Mouse (Mus musculus) frontal cortex, postnatal 25 days (tissue): ENCODE data around the gene Rmnd5a.

Source experiments
- DNase-seq, 2 experiments: peaks; one replicate each; pipeline ENCODE4 v3.0.0; 2022; ENCODE audit warnings: low spot score in 2 of 2

Rmnd5a gene

DNA sequence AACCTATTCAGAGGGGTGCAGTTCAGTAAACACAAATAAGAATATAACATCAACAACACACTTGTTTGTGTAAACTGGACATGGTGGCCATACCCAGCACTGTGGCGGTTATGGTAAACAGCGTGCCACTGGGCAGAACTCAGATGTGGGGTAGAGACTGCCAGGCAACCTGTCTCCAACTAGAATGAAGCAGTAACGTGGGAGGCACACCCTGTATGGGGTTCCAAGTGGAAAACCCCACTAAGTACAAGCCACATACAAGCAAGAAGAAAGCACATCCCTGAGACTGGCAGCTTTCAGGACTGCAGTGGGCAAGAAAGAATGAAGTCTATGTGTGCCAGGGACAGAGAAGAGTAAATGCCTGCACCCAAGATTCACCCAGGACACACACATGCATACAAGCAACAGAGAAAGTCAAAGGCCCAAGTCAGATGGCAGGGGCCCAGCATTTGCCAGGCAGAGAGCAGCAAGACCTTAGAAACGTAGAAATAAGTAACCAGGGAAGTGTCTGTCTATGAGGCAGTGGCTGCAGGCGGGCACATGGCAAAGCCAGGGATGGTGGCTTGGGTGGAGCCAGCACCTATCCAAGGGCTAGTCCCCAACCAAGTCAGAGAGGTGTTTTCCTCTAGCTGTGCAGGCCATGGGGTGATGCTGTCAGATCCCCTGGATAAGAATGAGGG lies 68.3 kb downstream of the Rmnd5a start:
- no peak for DNase-seq

DNA sequence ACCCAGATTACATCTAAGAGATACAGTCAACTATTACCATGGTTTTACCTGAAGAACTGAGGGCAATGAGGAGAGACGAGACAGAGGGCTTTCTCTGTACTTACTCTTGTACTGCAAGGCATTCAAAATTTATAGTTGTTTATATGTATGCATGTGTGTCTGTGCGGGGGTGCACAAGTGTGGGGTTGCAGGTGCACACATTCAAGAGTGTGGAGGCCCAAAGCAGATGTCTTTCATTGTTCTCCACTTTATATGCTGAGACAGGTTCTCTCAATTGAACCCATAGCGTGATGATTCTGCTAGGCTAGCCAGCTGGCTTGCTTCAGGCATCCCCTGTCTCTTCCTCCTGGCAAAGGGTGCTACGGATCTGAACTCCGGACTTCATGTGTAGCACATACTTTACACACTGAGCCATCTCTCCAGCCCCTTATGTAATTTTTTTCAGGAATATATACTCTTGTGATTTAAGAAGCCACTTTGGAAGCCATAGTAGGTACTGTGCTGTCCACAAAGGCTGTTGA lies 69.3 kb downstream of the Rmnd5a start:
- no peak for DNase-seq

DNA sequence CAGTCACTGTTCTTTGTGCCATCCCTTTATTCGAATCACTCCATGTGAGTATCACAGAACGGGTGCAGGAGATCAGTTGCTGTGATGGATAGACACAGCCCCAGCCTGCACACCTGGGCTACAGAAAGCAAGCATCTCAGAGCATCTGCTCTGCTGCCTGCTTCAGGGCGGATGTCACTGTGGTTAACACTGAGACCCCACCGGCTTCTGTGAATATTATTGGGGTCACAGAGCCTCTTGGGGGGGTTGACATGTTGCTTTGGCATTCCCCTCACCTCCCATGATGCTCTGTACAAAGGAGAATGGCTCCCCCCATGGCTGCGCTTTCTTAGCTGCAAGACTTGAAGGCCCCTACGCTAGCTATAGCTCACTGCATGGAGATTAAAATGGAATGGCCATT lies 71.0 kb downstream of the Rmnd5a start:
- DNase-seq, result no peak

DNA sequence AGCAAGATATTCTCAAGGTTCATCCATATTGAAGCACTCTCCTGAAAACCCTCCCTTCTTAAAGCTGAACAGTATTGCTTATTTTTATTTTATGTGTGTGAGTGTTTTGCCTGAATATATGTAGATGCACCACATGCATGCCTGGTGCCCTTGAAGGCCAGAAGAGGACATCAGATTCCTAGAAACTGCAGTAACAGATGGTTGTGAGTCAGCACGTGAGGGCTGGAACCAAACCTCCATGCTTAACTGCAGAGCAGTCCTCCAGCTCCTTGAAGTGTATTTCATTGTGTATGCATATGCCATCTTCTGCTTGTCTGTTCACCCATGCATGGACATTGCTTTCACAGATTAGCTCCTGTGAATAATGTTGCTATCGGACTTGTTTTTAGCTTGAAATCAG lies 76.4 kb downstream of the Rmnd5a start:
- DNase-seq, result no peak

DNA sequence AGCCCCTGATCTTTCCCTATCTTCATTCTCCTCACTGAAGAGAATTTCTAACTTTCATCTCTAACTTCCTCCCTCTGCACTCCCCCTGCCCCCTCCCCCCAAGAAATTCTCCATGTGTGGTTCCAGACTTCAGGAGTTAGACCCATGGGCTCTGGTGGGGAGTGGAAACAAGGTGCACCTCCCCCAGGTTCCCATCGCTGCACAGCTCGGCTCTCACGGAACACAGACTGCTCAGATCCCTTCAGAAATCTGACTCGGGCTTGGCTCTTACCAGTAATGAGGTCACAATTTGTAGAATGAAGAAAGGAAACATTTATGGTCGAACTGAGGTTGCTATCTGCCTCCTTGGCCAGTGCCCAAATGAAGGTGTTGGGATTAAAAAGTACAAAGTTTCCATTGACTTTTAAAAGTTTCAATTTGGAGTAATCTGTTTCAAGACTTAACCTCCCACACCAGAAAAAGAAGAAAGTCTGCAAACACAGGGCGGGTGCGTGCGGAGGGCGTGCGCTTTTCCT lies 79.2 kb downstream of the Rmnd5a start:
- DNase-seq, result no peak

DNA sequence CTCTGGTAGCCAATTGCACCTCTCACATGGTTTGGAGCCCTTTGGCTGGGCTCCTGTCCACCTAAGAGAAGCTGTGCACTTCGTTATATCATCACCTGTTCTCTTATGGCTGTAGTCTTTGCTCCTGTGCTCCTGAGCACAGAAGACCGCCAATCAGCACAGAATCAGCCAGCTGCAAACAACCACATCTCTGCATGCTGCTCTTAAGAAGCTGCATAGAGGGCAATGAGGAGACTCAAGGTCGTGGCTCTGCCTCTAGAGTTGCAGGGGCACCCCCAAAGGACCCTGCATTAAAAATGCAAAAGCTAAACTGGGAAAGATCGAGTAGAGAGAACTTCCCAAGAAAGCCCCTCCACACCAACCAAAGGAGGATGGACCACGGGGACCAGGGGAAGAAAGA lies 79.7 kb downstream of the Rmnd5a start:
- DNase-seq, result no peak

DNA sequence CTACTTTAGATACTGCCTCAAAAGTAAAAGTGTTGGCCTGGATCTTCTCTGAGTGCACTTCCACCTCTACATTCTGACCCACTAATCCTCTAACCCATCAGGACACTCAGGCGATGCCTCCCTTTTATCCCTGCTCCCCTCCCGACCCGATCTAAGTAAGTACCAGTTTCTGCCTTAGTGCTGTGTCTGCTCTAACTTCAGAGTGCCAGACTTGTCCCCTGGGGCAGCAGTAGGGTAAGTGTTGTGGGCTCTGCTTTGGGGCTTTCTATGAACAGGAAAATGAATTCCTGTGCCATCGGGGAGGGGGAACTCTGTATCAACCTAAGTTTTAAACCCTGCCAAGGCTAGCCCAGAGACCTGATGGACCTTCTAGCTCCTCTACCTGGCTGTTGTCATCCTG lies 80.2 kb downstream of the Rmnd5a start:
- no peak for DNase-seq

DNA sequence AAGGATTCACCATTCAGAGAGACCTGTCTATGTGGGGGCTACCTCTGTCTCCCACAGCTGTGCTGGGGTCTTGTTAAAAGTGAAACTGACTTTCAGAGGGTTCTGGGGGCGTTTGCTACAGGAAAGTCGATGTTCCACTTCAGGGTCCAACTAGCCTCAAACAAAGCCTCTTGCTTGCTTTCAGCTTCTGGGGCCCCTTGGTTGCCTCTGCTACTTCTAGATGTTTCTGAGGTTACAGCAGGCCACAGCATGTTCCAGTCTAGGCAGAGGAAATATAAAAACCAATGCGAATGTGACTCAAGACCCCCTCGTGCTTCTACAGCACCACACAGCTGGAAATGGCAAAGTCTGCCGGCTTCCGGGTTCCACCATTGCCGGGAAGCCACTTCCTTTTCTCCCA lies 82.9 kb downstream of the Rmnd5a start:
- DNase-seq, result no peak

DNA sequence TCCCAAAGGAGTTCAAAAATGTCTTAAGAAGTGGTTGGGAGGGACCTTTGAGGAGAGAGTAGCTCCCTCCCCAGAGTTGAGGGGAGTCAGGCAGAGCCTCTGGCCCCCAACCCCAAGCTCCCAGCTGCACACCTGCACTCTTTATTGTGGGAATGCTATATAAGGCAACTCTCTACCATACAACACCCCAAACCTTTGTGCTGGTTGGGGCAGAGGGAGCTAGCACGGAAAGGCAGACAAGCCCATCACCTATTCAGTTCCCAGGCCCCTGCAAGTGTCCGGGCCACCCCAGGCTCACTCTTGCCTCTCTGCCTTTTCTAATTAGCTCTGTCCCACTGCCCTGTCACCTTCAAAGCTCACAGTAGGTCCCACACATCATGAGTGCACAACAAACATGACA lies 86.7 kb downstream of the Rmnd5a start:
- DNase-seq, result no peak

DNA sequence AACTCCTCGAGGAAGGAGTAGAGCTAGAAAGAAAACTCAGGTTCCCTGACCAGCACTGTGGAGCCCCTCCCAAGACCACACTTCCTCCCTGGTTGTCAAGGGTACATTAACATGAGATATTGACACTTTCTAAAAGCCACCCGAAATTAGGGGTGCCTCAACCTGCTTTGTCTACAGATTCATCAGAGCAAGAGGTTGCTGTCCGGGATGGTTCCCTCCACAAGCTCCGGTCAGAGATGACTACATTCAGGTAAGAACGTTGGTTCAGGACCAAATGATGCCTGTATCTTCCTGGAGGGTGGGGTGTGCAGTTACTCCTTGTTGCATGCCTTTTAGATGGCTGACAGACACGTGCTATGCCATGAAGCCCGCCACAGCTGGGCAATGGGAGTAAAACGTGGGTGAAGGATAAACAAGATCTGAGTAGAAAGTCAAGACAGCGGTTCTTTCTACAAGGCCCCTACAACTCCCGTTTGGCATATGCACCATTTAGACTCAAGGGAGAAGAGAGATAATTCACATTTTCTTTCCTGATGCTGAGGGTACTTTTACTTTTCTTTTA lies 87.5 kb downstream of the Rmnd5a start:
- no peak for DNase-seq

DNA sequence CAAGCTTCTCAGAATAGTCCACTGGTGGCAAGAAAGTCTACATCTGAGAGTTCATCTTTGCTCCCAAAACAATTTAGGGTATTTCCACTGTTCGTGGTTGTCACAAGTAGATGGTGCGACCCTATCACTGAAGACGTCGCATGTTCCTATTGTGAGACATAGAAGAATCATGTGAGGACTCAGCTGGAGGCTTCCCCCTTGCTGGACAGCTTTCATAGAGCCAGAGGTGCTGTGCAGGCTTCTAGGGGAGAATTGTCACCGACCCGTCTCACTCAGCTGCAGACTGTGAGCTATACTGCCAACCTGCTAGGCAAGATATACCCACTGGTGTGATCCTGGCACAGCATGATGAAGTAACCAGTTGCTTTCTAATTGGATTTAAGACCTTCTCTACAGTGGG lies 88.2 kb downstream of the Rmnd5a start:
- DNase-seq, result no peak

DNA sequence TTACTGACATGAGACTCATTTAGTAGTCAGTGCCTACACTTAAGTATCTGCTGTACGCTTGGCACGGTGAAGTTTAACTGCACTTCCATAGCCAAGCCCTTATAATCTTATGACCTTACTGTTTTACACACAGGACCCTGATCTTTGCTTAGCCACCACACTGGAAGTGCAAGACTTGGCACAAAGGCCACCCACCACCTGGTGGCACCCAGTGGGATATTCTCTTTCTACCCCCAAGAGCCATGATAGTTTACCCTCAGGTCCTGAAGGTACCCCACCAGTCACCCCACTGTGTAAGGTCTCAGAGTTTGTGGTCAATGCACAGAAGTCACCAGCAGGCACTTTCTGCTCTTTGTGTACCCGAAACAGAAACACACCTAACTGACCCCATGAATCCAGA lies 89.2 kb downstream of the Rmnd5a start:
- no peak for DNase-seq

DNA sequence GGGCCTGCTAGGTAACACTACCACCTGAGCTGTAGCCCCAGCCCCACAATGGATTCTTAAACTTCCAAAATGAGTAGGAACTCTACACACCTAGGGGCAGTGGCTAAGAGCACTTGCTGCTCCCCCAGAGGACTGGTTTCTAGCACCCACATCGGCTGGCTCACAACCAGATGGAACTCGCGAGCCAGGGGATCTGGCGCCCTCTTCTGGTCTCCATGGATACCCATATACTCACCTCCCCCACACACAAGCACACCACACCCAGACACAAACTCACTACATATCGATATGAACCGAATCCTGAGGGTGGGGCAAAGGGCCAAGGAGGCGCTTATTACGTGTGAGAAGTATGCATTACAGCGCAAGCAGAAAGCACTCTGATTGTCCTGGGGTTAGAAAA lies 92.4 kb downstream of the Rmnd5a start:
- no peak for DNase-seq

DNA sequence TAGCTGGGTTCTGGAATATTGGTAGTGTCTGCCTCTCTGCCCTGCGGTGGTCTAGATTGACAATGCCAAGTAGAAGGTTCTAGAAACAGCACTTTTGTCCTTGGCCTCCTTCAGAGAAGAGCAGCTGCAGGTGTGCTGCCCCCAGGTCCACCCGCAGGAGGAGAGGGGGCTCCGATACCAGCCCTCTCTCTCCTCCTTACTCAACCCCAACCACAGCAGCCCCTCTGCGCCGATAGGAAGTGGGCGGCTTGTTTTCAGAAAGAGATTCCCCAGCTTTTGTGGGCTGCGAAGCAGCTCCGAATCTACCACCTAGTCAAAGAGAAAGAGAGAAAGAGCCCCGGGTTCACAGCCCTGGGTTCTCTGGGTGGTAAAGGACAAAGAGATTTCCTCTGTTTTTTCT lies 99.3 kb downstream of the Rmnd5a start:
- no peak for DNase-seq

DNA sequence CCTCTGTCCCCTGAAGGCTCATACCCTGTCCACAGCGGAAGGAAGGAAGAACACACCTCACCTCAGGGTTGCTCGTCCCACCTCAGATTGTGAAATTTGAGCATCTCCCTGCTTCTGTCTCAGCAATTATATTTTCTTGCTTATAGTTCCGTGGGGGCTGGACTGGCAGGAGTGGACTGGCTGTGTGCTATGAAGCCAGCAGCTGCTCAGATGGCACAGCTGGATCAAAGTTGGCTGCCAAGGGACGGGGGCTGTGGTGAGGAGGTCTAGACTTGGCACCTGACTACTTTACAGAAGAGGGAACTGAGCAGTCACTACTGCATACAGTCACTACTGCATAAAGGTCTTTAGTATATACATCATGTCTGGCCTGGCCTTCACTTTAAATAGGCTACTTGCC lies 101.1 kb downstream of the Rmnd5a start:
- DNase-seq, result no peak

DNA sequence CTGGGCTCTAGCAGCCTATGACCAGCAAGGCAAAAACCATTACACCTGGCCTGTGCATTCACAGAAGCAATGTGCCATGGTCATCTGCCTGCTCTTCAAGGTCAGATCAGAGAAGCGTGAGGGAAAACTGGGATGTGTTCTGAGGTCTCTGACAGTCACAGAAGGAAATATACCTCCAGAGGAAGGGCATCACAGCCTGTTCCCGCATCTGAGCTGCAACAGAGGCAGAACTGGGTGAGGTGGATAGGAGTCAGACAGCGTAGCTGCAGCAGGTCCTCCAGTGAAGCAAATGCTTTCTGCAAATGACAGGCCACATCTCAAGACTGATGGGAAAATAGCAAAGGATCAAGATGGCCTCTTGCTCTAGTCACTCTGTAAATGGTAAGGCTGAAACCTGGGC lies 101.5 kb downstream of the Rmnd5a start:
- DNase-seq, result no peak
